Mouse (Mus musculus): ENCODE results near the gene Try5.
"Not testable (repeated sequence)": the region's sequence is repeated elsewhere in the genome, so short reads cannot be mapped to it uniquely, and the experiment has no call there.

The Try5 gene

GRCm38 (mm10) chr6:41316741-41317140, at the start of gene Try5:
TSS of gene Try5 (minus strand) at chr6:41316841.
- in situ Hi-C loops (cut with MboI; ENCODE audit: low pct_unique_long_range_greater_than_20kb in 1 of 2, low sequenced_read_pairs in 2 of 2, unreplicated experiment in 1 of 2), result not testable (repeated sequence)

GRCm38 (mm10) chr6:41353932-41354331, 37.3 kb upstream of the Try5 start, which contains the start of gene Try10:
TSS of gene Try10 (plus strand) at chr6:41354105.
- in situ Hi-C loops (cut with MboI; ENCODE audit: low pct_unique_long_range_greater_than_20kb in 1 of 2, low sequenced_read_pairs in 2 of 2, unreplicated experiment in 1 of 2), result no loop called here

- in situ Hi-C loops (cut with MboI; ENCODE audit: low pct_unique_long_range_greater_than_20kb in 1 of 2, low sequenced_read_pairs in 2 of 2, unreplicated experiment in 1 of 2), result no loop called here
Observed at GRCm38 (mm10) chr6:41301969-41302368, 14.7 kb downstream of the Try5 start, which contains the start of gene Try4. TSS of gene Try4 (plus strand) at chr6:41302269.

- in situ Hi-C loops (cut with MboI; ENCODE audit: low pct_unique_long_range_greater_than_20kb in 1 of 2, low sequenced_read_pairs in 2 of 2, unreplicated experiment in 1 of 2), result no loop called here
Observed at GRCm38 (mm10) chr6:41298255-41298654, 18.4 kb downstream of the Try5 start.

GRCm38 (mm10) chr6:41266140-41266539, 50.5 kb downstream of the Try5 start:
- in situ Hi-C loops (cut with MboI; ENCODE audit: low pct_unique_long_range_greater_than_20kb in 1 of 2, low sequenced_read_pairs in 2 of 2, unreplicated experiment in 1 of 2), result no loop called here

- in situ Hi-C loops (cut with MboI; ENCODE audit: low pct_unique_long_range_greater_than_20kb in 1 of 2, low sequenced_read_pairs in 2 of 2, unreplicated experiment in 1 of 2), result no loop called here
Observed at GRCm38 (mm10) chr6:41262796-41263195, 53.8 kb downstream of the Try5 start.

Data from mouse embryonic stem cell (cell line).